Mouse (Mus musculus) hindbrain, embryonic 11.5 days (tissue): ENCODE measurements around the gene Inka1. TPM values are rescaled to one million over a fixed set of nuclear protein-coding genes. Genes with fewer than 3 reads are reported as not detected.

ENCODE experiments used
- ATAC-seq: fragments of 200-750 bp; cut with Nextera tagmentation; 2 replicates; pipeline ENCODE4 v1.8.0; 2017; ENCODE audit warnings: mild to moderate bottlenecking, moderate TSS enrichment, moderate library complexity; ENCODE audit not compliant: low FRiP score
- DNase-seq: peaks from one replicate; pipeline ENCODE4 v3.0.0-alpha.2; 2015; ENCODE audit warnings: low spot score
- H3K27ac ChIP-seq: fragments of 300-500 bp; sonication (generic); 2 replicates; pipeline ENCODE4 v1.5.1; 2014; ENCODE audit warnings: mild to moderate bottlenecking, low read depth, low read length
- H3K27me3 ChIP-seq: fragments of 300-500 bp; sonication (generic); 2 replicates; pipeline ENCODE4 v1.6.1; 2014; ENCODE audit warnings: mild to moderate bottlenecking, low read length, moderate library complexity, mixed read lengths; ENCODE audit not compliant: control insufficient read depth, insufficient read depth
- H3K36me3 ChIP-seq: fragments of 300-500 bp; sonication (generic); 2 replicates; pipeline ENCODE4 v1.6.1; 2014; ENCODE audit warnings: mild to moderate bottlenecking, low read length, moderate library complexity, mixed read lengths; ENCODE audit not compliant: control insufficient read depth, insufficient read depth
- H3K4me1 ChIP-seq: fragments of 300-500 bp; sonication (generic); replicated peaks from 2 replicates; pipeline ENCODE4 v1.6.1; 2014; ENCODE audit warnings: low read length, mixed read lengths; ENCODE audit not compliant: control insufficient read depth, insufficient read depth
- H3K4me2 ChIP-seq: fragments of 300-500 bp; sonication (generic); replicated peaks from 2 replicates; pipeline ENCODE4 v1.6.1; 2014; ENCODE audit warnings: mild to moderate bottlenecking, low read depth, low read length
- H3K4me3 ChIP-seq: fragments of 300-500 bp; sonication (generic); 2 replicates; pipeline ENCODE4 v1.5.1; 2014; ENCODE audit warnings: low read depth, low read length
- H3K9ac ChIP-seq: fragments of 300-500 bp; sonication (generic); 2 replicates; pipeline ENCODE4 v1.6.1; 2014; ENCODE audit warnings: low read depth, low read length
- H3K9me3 ChIP-seq: fragments of 300-500 bp; sonication (generic); 2 replicates; pipeline ENCODE4 v1.6.1; 2016; ENCODE audit warnings: low read length; ENCODE audit not compliant: control insufficient read depth
- WGBS: fragments of 180-500 bp; shearing (Covaris S2); extraction: QIAGEN DNeasy Blood & Tissue Kit; methylation state at CpG from one replicate; pipeline ENCODE4 v1.1.7; 2014; 5-methylcytosine and 5-hydroxymethylcytosine counted together
- polyA plus RNA-seq: library from polyadenylated mRNA; unstranded; fragments of >200 nt; fragmentation: Nextera tagmentation; extraction: Ambion mirVana; gene quantifications from 2 replicates; pipeline ENCODE4 v1.2.1, GENCODE M21; 2014

The Inka1 gene
- polyA plus RNA-seq, 1 experiment from 2014 or later: 56.4 TPM

GRCm38 (mm10) chr9:107992197-107992596 lies 6.5 kb upstream of the Inka1 start, which contains the start of gene Cdhr4:
TSS of gene Cdhr4 (plus strand) at chr9:107992497.
- Histone ChIP-seq H3K27me3 (no peaks in the 10 kb centered on the region), H3K36me3 (no peaks in the 10 kb centered on the region), H3K9me3 (no peaks in the 10 kb centered on the region), H3K4me3 (no peak within 1 kb of the TSS), H3K4me2 (no peak within 1 kb of the TSS), H3K27ac (no peak within 1 kb of the TSS), H3K4me1 (no peaks in the 10 kb centered on the region), H3K9ac (no peak within 1 kb of the TSS)
- 87% methylated on average over 2 of the region's 2 CpGs for WGBS
- DNase-seq: no peak
- ATAC-seq: no peak

DNA sequence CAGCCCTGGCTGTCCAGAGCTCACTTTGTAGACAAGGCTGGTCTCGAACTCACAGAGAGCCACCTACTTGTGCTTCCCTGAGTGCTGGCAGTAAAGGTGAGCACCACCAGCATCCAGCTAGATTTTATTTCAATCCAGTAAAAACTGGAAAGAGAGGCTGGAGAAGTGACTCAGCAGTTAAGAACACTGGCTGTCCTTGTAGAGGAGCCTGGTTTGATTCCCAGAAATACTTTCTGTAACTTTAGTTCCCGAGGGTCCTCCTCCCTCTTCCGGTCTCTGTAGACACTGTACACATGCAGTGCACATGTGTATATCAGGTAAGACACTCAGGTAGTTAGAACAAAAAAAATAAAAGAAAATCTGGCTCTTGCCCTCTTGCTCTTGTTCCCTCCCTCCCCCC lies 2.3 kb upstream of the Inka1 start:
- no peaks in the 10 kb centered on the region for H3K9me3 ChIP-seq
- H3K4me2 ChIP-seq: no peak overlapping the region
- no peak for ATAC-seq
- H3K4me1 ChIP-seq: no peaks in the 10 kb centered on the region
- H3K27me3 ChIP-seq: peaks cover 7% of the 10 kb centered on the region
- no peak overlapping the region for H3K27ac ChIP-seq
- H3K36me3 ChIP-seq: no peaks in the 10 kb centered on the region
- WGBS: 70% methylated on average over 3 of the region's 3 CpGs
- no peak overlapping the region for H3K4me3 ChIP-seq
- no peak for DNase-seq
- H3K9ac ChIP-seq: no peak overlapping the region

- no peaks in the 10 kb centered on the region for H3K9me3 ChIP-seq
- H3K4me3 ChIP-seq: peak overlapping the region; percentile 64; the same call in 1 of the 2 replicates
- H3K4me1 ChIP-seq: peaks cover 2% of the 10 kb centered on the region; the same call in 1 of the 2 replicates
- WGBS: 3% methylated on average over 18 of the region's 18 CpGs
- H3K9ac ChIP-seq: no peak overlapping the region
- DNase-seq: peak; percentile 87
- no peaks in the 10 kb centered on the region for H3K36me3 ChIP-seq
- peak; percentile 68 for ATAC-seq
- H3K4me2 ChIP-seq: peak overlapping the region; percentile 89; the same call in 1 of the 2 replicates
- H3K27me3 ChIP-seq: peaks cover 7% of the 10 kb centered on the region
- no peak overlapping the region for H3K27ac ChIP-seq
Observed at GRCm38 (mm10) chr9:107986376-107986775, 697 bp upstream of the Inka1 start.

DNA sequence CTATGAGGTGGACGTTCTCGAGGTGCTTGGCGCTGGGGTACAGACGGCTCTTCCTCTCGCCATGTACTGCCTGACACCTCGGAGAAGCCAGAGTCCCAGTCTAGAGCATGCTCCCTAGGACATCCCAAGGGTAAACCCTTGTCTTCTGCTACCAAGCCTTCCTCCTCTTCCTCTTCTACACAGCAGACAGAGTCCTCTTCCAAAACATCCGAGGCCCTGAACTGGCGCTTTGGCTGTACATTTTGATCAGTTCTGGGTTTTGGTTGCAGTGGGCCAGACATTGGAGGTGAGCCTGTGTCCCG lies 974 bp downstream of the Inka1 start:
- WGBS: 50% methylated on average over 9 of the region's 9 CpGs

GRCm38 (mm10) chr9:107984052-107984753 lies 1.5 kb downstream of the Inka1 start:
- Histone ChIP-seq H3K27ac (peak overlapping the region; percentile 72), H3K9ac (no peak overlapping the region; the same call in 1 of the 2 replicates), H3K4me3 (peak overlapping the region; percentile 64), H3K9me3 (no peaks in the 10 kb centered on the region), H3K4me1 (peaks cover 2% of the 10 kb centered on the region; the same call in 1 of the 2 replicates), H3K27me3 (peaks cover 7% of the 10 kb centered on the region), H3K4me2 (peak overlapping the region; percentile 89), H3K36me3 (no peaks in the 10 kb centered on the region)
- no peak for DNase-seq
- WGBS: 60% methylated on average over 19 of the region's 19 CpGs
- no peak for ATAC-seq

More for the DNA sequence above, 974 bp downstream of the Inka1 start:
- no peaks in the 10 kb centered on the region for H3K9me3 ChIP-seq
- no peaks in the 10 kb centered on the region for H3K36me3 ChIP-seq
- peaks cover 7% of the 10 kb centered on the region for H3K27me3 ChIP-seq
- no peak overlapping the region; the same call in 1 of the 2 replicates for H3K9ac ChIP-seq
- H3K4me3 ChIP-seq: peak overlapping the region; percentile 64
- DNase-seq (no peak), ATAC-seq (no peak)
- peak overlapping the region; percentile 62; the same call in 1 of the 2 replicates for H3K27ac ChIP-seq
- H3K4me2 ChIP-seq: peak overlapping the region; percentile 89
- peaks cover 2% of the 10 kb centered on the region; the same call in 1 of the 2 replicates for H3K4me1 ChIP-seq

DNA sequence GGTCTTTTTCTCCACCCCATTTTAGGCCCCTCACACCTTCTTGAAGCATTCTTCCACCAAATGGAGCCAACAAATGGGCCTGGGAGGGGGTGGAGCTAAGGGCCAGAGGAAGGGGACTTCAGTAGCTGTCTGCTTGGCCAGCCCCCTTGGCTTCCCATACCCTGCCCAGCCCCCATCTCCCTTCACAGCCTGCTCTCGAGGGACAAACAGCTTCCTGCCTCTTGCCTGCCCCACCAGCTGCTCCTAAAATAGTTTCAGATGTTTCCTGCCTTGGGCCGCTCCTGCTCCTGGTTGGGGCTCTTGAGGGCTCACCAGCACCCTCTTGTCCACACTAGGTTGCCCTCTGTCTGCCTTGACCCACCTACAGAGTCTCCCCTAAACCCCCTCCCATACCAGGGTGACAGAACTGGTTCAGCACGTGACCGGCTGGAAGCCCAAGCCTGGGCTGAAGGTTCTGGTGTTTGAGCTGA lies 2.2 kb downstream of the Inka1 start:
- Histone ChIP-seq H3K9me3 (no peaks in the 10 kb centered on the region), H3K9ac (no peak overlapping the region), H3K27ac (peak overlapping the region; percentile 73), H3K4me3 (peak overlapping the region; percentile 64; the same call in 1 of the 2 replicates), H3K27me3 (peaks cover 7% of the 10 kb centered on the region), H3K36me3 (no peaks in the 10 kb centered on the region), H3K4me2 (peak overlapping the region; percentile 22), H3K4me1 (peaks cover 2% of the 10 kb centered on the region; the same call in 1 of the 2 replicates)
- WGBS: 48% methylated on average over 4 of the region's 4 CpGs
- peak; percentile 61 for DNase-seq
- no peak for ATAC-seq

DNA sequence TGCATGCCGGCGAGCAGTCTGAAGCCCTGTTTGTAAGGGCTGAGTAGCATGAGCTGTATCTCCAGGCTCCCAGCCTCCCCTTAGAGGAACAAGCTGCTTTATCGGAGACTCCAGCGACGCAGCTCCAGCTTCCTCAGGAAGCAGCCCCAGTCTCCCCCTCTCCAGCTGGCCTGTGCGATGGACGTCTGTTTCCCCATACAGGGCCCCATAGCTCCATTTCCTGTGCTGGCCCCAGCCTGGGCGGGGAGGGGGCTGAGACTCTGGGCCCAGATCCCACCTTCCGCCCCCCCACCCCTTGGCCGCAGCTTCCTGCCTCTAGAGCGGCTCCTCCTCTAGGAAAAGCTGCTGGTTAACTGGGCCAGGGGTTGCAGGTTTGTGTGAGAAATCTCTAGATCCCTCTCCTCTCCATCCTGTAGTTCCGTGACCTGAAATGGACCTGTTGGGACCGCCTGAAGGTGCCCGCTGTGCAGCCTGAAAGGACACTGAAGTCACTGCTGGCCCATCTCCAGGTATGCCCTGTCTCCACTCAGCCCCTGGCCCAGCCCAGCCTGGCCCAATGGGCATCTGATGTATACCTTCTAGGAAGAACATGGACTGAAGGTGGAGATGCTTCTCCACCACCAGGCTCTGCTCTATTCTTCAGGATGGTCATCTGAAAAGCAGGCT lies 2.9 kb downstream of the Inka1 start, which contains the start of gene Gm20661:
Gm20661 (plus strand) TSS at position 378 of the 666 bp plus-strand sequence.
- Histone ChIP-seq H3K27me3 (peaks cover 7% of the 10 kb centered on the region), H3K27ac (peak within 1 kb of the TSS; percentile 83), H3K9me3 (no peaks in the 10 kb centered on the region), H3K4me3 (peak within 1 kb of the TSS; percentile 64; the same call in 1 of the 2 replicates), H3K36me3 (no peaks in the 10 kb centered on the region), H3K9ac (peak within 1 kb of the TSS; percentile 54), H3K4me1 (peaks cover 2% of the 10 kb centered on the region; the same call in 1 of the 2 replicates), H3K4me2 (peak within 1 kb of the TSS; percentile 89)
- peak; percentile 65 for DNase-seq
- ATAC-seq: 0 out of 2 replicates have a peak, but pooled peaks have one; percentile 15
- 41% methylated on average over 14 of the region's 14 CpGs for WGBS

GRCm38 (mm10) chr9:107981684-107982605 lies 3.7 kb downstream of the Inka1 start:
- no peak overlapping the region for H3K4me3 ChIP-seq
- H3K4me2 ChIP-seq: peak overlapping the region; percentile 21
- H3K9me3 ChIP-seq: no peaks in the 10 kb centered on the region
- DNase-seq: peak; percentile 53
- WGBS: 44% methylated on average over 7 of the region's 7 CpGs
- H3K27me3 ChIP-seq: peaks cover 7% of the 10 kb centered on the region
- peak overlapping the region; percentile 83 for H3K27ac ChIP-seq
- H3K4me1 ChIP-seq: peaks cover 2% of the 10 kb centered on the region; the same call in 1 of the 2 replicates
- no peak for ATAC-seq
- no peaks in the 10 kb centered on the region for H3K36me3 ChIP-seq
- H3K9ac ChIP-seq: peak overlapping the region; percentile 54
